Mouse (Mus musculus) hindbrain, embryonic 10.5 days (tissue): ENCODE results near the gene Mrap. TPM values are rescaled to one million over a fixed set of nuclear protein-coding genes. Genes with fewer than 3 reads are reported as not detected.

Experiments used
- DNase-seq: peaks from one replicate; pipeline ENCODE4 v3.0.0-alpha.2; 2017; ENCODE audit warnings: low spot score
- H3K27ac ChIP-seq: fragments of 300-500 bp; sonication (generic); 2 replicates; pipeline ENCODE4 v1.5.1; 2016; ENCODE audit warnings: mild to moderate bottlenecking, moderate library complexity
- H3K27me3 ChIP-seq: fragments of 300-500 bp; sonication (generic); 2 replicates; pipeline ENCODE4 v1.6.1; 2016; ENCODE audit warnings: mild to moderate bottlenecking; ENCODE audit not compliant: poor library complexity, insufficient read depth, severe bottlenecking
- H3K36me3 ChIP-seq: fragments of 300-500 bp; sonication (generic); 2 replicates; pipeline ENCODE4 v1.6.1; 2016; ENCODE audit warnings: mild to moderate bottlenecking, moderate library complexity
- H3K4me1 ChIP-seq: fragments of 300-500 bp; sonication (generic); replicated peaks from 2 replicates; pipeline ENCODE4 v1.6.1; 2016; ENCODE audit warnings: mild to moderate bottlenecking
- H3K4me3 ChIP-seq: fragments of 300-500 bp; sonication (generic); 2 replicates; pipeline ENCODE4 v1.5.1; 2016; ENCODE audit warnings: mild to moderate bottlenecking, moderate library complexity
- H3K9me3 ChIP-seq: fragments of 300-500 bp; sonication (generic); 2 replicates; pipeline ENCODE4 v1.6.1; 2016; ENCODE audit warnings: mild to moderate bottlenecking, moderate library complexity
- WGBS: fragments of 180-500 bp; shearing (Covaris S2); methylation state at CpG from one replicate; pipeline ENCODE4 v1.1.7; 2016; 5-methylcytosine and 5-hydroxymethylcytosine counted together
- polyA plus RNA-seq: library from polyadenylated mRNA; unstranded; fragments of >200 nt; fragmentation: Nextera tagmentation; extraction: Ambion mirVana; gene quantifications from 2 replicates; pipeline ENCODE4 v1.2.1, GENCODE M21; 2016

Mrap gene
- 1.9 and 3.0 TPM in 2 replicates for polyA plus RNA-seq

GRCm38 (mm10) chr16:90738092-90738956, at the start of gene Mrap:
TSS of gene Mrap (plus strand) at chr16:90738207.
- 84% methylated on average over 26 of the region's 26 CpGs for WGBS
- no peak within 1 kb of the TSS for H3K27ac ChIP-seq
- H3K4me3 ChIP-seq, result no peak within 1 kb of the TSS
- no peak for DNase-seq
- H3K9me3 ChIP-seq, result no peaks in the 10 kb centered on the region
- H3K36me3 ChIP-seq, result no peaks in the 10 kb centered on the region
- H3K4me1 ChIP-seq, result peaks cover 27% of the 10 kb centered on the region
- no peaks in the 10 kb centered on the region for H3K27me3 ChIP-seq

DNA sequence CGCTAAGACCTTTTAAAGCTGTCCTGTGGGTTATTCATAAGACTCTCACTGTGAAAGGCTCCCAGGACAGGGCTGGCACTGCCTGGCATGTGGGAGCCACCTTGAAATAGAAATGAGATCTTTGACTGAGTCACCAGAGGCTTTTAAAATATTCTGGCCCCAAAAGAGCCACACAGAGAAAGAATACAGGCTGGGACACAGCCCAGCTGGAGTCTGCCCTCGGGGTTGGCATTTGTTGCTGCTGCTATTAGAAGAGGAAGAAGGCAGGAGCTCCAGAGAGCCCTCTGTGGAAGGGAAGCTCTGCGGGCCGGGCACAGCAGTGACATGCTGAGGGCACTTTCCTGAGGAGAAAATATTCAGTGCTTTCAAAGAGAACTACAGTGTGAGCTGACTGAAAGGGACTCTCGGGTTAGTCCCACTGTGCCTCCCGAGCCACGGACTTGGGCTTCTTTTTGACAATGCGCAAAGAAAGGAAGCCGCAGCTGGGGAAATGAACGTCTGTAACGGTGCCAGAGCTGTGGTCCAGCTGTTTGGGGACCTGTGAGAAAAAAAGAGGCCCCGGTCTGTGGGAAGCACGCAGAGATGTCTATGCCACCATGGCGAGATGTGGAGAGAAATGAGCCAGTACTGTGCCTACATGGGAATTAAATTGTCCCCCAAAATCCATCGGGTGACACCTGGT, 45.2 kb upstream of the Mrap start:
- Histone ChIP-seq H3K27me3 (no peaks in the 10 kb centered on the region), H3K4me1 (peaks cover 9% of the 10 kb centered on the region), H3K4me3 (no peak overlapping the region), H3K27ac (no peak overlapping the region), H3K9me3 (no peaks in the 10 kb centered on the region), H3K36me3 (no peaks in the 10 kb centered on the region)
- DNase-seq, result no peak
- 77% methylated on average over 15 of the region's 15 CpGs for WGBS

GRCm38 (mm10) chr16:90693625-90694024, 44.4 kb upstream of the Mrap start:
- Histone ChIP-seq H3K4me1 (peaks cover 11% of the 10 kb centered on the region), H3K27ac (no peak overlapping the region), H3K36me3 (no peaks in the 10 kb centered on the region), H3K4me3 (no peak overlapping the region), H3K27me3 (no peaks in the 10 kb centered on the region), H3K9me3 (no peaks in the 10 kb centered on the region)
- WGBS, result 94% methylated on average over 5 of the region's 5 CpGs
- no peak for DNase-seq

- Histone ChIP-seq H3K9me3 (no peaks in the 10 kb centered on the region), H3K27ac (no peak overlapping the region), H3K4me1 (peaks cover 11% of the 10 kb centered on the region), H3K4me3 (no peak overlapping the region), H3K27me3 (no peaks in the 10 kb centered on the region), H3K36me3 (no peaks in the 10 kb centered on the region)
- DNase-seq, result no peak
- WGBS, result 62% methylated on average over 9 of the region's 9 CpGs
These were observed 43.3 kb upstream of the Mrap start for GRCm38 (mm10) chr16:90694719-90695118.

GRCm38 (mm10) chr16:90695121-90695520, 42.9 kb upstream of the Mrap start:
- Histone ChIP-seq H3K27me3 (no peaks in the 10 kb centered on the region), H3K27ac (no peak overlapping the region), H3K4me1 (peaks cover 11% of the 10 kb centered on the region), H3K36me3 (no peaks in the 10 kb centered on the region), H3K4me3 (no peak overlapping the region), H3K9me3 (no peaks in the 10 kb centered on the region)
- no peak for DNase-seq
- WGBS, result 83% methylated on average over 10 of the region's 10 CpGs

DNA sequence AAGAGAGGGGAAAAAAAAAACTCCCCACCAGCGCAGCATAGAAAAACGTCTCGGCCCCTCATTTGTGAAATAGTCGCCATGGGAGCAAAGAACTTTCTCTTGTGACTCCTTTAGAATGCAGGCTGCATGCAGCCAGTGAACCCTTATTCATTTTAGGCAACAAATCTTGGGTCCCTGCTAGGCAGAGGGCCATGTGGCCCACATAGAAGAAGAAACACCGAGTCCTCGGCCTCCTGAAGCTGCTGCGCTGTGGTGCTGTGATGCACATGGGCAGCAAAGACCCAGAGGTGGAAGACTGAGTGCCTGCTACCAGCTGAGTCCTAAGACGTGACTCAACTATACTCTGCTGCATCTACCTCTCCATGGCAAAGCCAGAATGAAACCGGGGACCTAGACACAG, 41.7 kb upstream of the Mrap start:
- DNase-seq, result no peak
- no peak overlapping the region for H3K4me3 ChIP-seq
- no peaks in the 10 kb centered on the region for H3K27me3 ChIP-seq
- H3K27ac ChIP-seq, result no peak overlapping the region
- WGBS, result 76% methylated on average over 9 of the region's 9 CpGs
- no peaks in the 10 kb centered on the region for H3K9me3 ChIP-seq
- peaks cover 11% of the 10 kb centered on the region for H3K4me1 ChIP-seq
- H3K36me3 ChIP-seq, result no peaks in the 10 kb centered on the region

- H3K4me3 ChIP-seq, result no peak overlapping the region
- WGBS, result 88% methylated on average over 14 of the region's 14 CpGs
- H3K27ac ChIP-seq, result no peak overlapping the region
- H3K27me3 ChIP-seq, result no peaks in the 10 kb centered on the region
- H3K9me3 ChIP-seq, result no peaks in the 10 kb centered on the region
- H3K4me1 ChIP-seq, result peaks cover 21% of the 10 kb centered on the region; the same call in 1 of the 2 replicates
- H3K36me3 ChIP-seq, result no peaks in the 10 kb centered on the region
- no peak for DNase-seq
These were observed 38.6 kb upstream of the Mrap start for GRCm38 (mm10) chr16:90699390-90699789.

- DNase-seq, result no peak
- 94% methylated on average over 2 of the region's 2 CpGs for WGBS
These were observed 36.5 kb upstream of the Mrap start for GRCm38 (mm10) chr16:90701541-90701940.

GRCm38 (mm10) chr16:90703646-90704045, 34.4 kb upstream of the Mrap start:
- no peaks in the 10 kb centered on the region for H3K9me3 ChIP-seq
- no peaks in the 10 kb centered on the region for H3K27me3 ChIP-seq
- H3K4me3 ChIP-seq, result no peak overlapping the region
- 12% methylated on average over 1 of the region's 1 CpGs for WGBS
- H3K4me1 ChIP-seq, result peaks cover 21% of the 10 kb centered on the region; the same call in 1 of the 2 replicates
- H3K36me3 ChIP-seq, result no peaks in the 10 kb centered on the region
- H3K27ac ChIP-seq, result 0 out of 2 replicates have a peak overlapping the region, but pooled peaks have one; percentile 36
- peak; percentile 38 for DNase-seq

More at GRCm38 (mm10) chr16:90701541-90701940, 36.5 kb upstream of the Mrap start:
- peaks cover 25% of the 10 kb centered on the region; the same call in 1 of the 2 replicates for H3K4me1 ChIP-seq
- H3K27me3 ChIP-seq, result no peaks in the 10 kb centered on the region
- H3K4me3 ChIP-seq, result no peak overlapping the region
- no peaks in the 10 kb centered on the region for H3K36me3 ChIP-seq
- no peak overlapping the region for H3K27ac ChIP-seq
- H3K9me3 ChIP-seq, result no peaks in the 10 kb centered on the region

DNA sequence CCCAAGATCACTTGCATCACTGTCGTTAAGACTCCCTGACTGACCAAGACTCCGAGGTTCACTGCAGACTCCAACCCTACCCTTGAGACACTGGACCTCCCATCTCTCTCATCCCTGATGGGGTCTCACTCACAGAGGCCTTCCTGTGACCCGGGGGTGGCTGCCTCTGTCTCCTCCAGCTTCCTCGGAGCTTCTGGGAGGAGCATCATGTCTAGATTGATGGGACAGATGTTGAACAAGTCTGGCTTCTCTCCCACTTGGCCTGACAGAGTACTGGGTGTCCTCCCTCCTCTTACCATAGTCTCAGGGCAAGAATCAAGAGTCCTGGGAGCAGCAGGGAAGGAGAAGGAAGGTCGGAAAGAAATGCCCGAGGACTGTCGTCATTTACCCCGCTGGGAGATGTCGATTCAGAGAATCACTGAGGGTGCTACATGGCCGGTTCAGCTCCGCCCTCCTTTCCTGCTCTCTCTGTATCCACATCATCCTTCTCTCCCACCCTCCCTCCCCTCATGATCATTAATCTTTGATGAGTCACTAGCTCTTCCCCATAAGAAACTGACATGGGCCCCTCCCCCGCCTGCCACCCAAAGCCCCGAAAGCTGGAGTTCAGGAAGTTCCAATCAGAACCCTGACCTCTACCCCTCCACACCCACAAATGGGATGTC, 33.7 kb upstream of the Mrap start:
- DNase-seq, result no peak
- Histone ChIP-seq H3K9me3 (no peaks in the 10 kb centered on the region), H3K27ac (no peak overlapping the region), H3K27me3 (no peaks in the 10 kb centered on the region), H3K36me3 (no peaks in the 10 kb centered on the region), H3K4me3 (no peak overlapping the region), H3K4me1 (peaks cover 25% of the 10 kb centered on the region)
- WGBS, result 70% methylated on average over 13 of the region's 13 CpGs

GRCm38 (mm10) chr16:90706279-90706678, 31.7 kb upstream of the Mrap start:
- no peak overlapping the region for H3K4me3 ChIP-seq
- WGBS, result 33% methylated on average over 3 of the region's 3 CpGs
- H3K36me3 ChIP-seq, result no peaks in the 10 kb centered on the region
- H3K27ac ChIP-seq, result no peak overlapping the region
- H3K9me3 ChIP-seq, result no peaks in the 10 kb centered on the region
- 0 out of 2 replicates have a peak, but pooled peaks cover 4% of the 10 kb centered on the region for H3K27me3 ChIP-seq
- H3K4me1 ChIP-seq, result peaks cover 40% of the 10 kb centered on the region
- no peak for DNase-seq

DNA sequence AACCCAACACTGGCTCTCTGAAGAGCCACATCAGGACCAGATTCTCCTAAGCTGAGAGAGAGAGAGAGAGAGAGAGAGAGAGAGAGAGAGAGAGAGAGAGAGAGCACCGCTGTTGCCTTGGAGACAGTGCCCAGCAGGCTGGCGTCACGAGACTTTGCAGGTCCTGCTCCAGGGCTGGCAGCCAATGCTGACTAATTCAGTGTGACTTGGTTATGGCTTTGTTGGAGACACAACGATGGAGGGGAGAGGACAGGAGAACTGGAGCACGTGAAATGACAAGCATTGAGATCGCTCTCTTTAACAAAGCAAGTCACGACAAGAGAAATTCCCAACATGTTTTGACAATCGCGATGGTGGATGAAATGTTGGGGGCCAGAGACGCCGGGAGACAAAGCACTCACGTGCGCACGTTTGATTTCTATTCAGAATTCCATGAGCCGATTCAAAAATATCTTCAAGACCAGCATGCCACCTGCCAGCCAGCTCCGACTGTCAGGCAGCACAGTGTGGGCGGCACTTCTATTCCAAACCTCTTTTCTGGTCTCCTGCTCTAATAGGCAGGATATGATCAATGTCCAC, 28.2 kb upstream of the Mrap start:
- Histone ChIP-seq H3K9me3 (no peaks in the 10 kb centered on the region), H3K4me1 (peaks cover 39% of the 10 kb centered on the region), H3K4me3 (peak overlapping the region; percentile 29), H3K36me3 (no peaks in the 10 kb centered on the region), H3K27me3 (peaks cover 10% of the 10 kb centered on the region; the same call in 1 of the 2 replicates), H3K27ac (peak overlapping the region; percentile 62)
- DNase-seq, result peak; percentile 68
- 29% methylated on average over 17 of the region's 17 CpGs for WGBS
